Mouse (Mus musculus) kidney, postnatal 36 days (tissue): ENCODE results near the gene Olfr1226.
"Not testable (repeated sequence)": the region's sequence is repeated elsewhere in the genome, so short reads cannot be mapped to it uniquely, and the experiment has no call there.

ENCODE experiments used
- DNase-seq, 2 experiments: peaks; one replicate each; pipeline ENCODE4 v3.0.0; 2021 to 2022; ENCODE audit warnings: mixed read lengths in 2 of 2

Gene Olfr1226

GRCm38 (mm10) chr2:89199948-89200347, at the start of gene Olfr1226:
Olfr1226 (minus strand) TSS chr2:89200048.
- no peak for DNase-seq

GRCm38 (mm10) chr2:89196325-89196982, 3.4 kb downstream of the Olfr1226 start:
- DNase-seq = no peak

GRCm38 (mm10) chr2:89174569-89174968, 25.3 kb downstream of the Olfr1226 start, which contains the start of gene Olfr1225:
Olfr1225 (minus strand) TSS chr2:89174669.
- DNase-seq = no peak

GRCm38 (mm10) chr2:89164711-89165110, 35.1 kb downstream of the Olfr1226 start:
- DNase-seq = not testable (repeated sequence)

GRCm38 (mm10) chr2:89163991-89164390, 35.9 kb downstream of the Olfr1226 start, which contains the start of gene Olfr1224-ps1:
Olfr1224-ps1 (minus strand) TSS chr2:89164091.
- not testable (repeated sequence) for DNase-seq

GRCm38 (mm10) chr2:89151460-89151859, 48.4 kb downstream of the Olfr1226 start, which contains the start of gene Olfr1223:
Olfr1223 (minus strand) TSS chr2:89151560.
- no peak for DNase-seq
